Mouse (Mus musculus) thymus, postnatal 10 days (tissue): ENCODE results near the gene Gng2.

Experiments
- DNase-seq, 2 experiments: peaks; one replicate each; pipeline ENCODE4 v3.0.0; 2021; ENCODE audit warnings: low spot score in 2 of 2

Gng2 gene

GRCm38 (mm10) chr14:19977271-19978024 is at the start of gene Gng2:
Gene Gng2 (minus strand): TSS chr14:19977627.
- no peak for DNase-seq

GRCm38 (mm10) chr14:20024888-20025719 is 47.7 kb upstream of the Gng2 start:
- DNase-seq = peak; percentile 75 to 79

GRCm38 (mm10) chr14:20023939-20024338 is 46.5 kb upstream of the Gng2 start:
- DNase-seq = no peak

- DNase-seq = no peak
Measured at GRCm38 (mm10) chr14:20019486-20019885, 42.1 kb upstream of the Gng2 start.

- DNase-seq = peak; percentile 24 to 25
Measured at GRCm38 (mm10) chr14:20012506-20013275, 35.3 kb upstream of the Gng2 start.

GRCm38 (mm10) chr14:20007446-20007845 is 30.0 kb upstream of the Gng2 start:
- DNase-seq = no peak

- DNase-seq = no peak
Measured at GRCm38 (mm10) chr14:20004777-20005289, 27.4 kb upstream of the Gng2 start.

- no peak for DNase-seq
Measured at GRCm38 (mm10) chr14:19996853-19997252, 19.4 kb upstream of the Gng2 start.

GRCm38 (mm10) chr14:19995943-19996342 is 18.5 kb upstream of the Gng2 start:
- no peak for DNase-seq

- no peak for DNase-seq
Measured at GRCm38 (mm10) chr14:19994068-19994467, 16.6 kb upstream of the Gng2 start.

- no peak for DNase-seq
Measured at GRCm38 (mm10) chr14:19993570-19993883, 16.1 kb upstream of the Gng2 start.

GRCm38 (mm10) chr14:19992873-19993569 is 15.6 kb upstream of the Gng2 start:
- DNase-seq = no peak

- DNase-seq = no peak
Measured at GRCm38 (mm10) chr14:19991861-19992260, 14.4 kb upstream of the Gng2 start.

GRCm38 (mm10) chr14:19990436-19990993 is 13.1 kb upstream of the Gng2 start:
- DNase-seq = no peak

- DNase-seq = no peak
Measured at GRCm38 (mm10) chr14:19988410-19988809, 11.0 kb upstream of the Gng2 start.

- DNase-seq = no peak
Measured at GRCm38 (mm10) chr14:19987358-19987834, 10.0 kb upstream of the Gng2 start.

- DNase-seq = peak; percentile 63 to 65
Measured at GRCm38 (mm10) chr14:19986614-19987357, 9.4 kb upstream of the Gng2 start.

GRCm38 (mm10) chr14:19985912-19986613 is 8.6 kb upstream of the Gng2 start:
- peak in 1 of 2 experiments; percentile 38 for DNase-seq

- peak; percentile 36 to 47 for DNase-seq
Measured at GRCm38 (mm10) chr14:19985107-19985911, 7.9 kb upstream of the Gng2 start.
